Mouse (Mus musculus) C2C12 (cell line): ENCODE data around the gene Itgb1.

Experiments used
- CEBPB ChIP-seq: IDR thresholded peaks from one replicate; pipeline ENCODE4 v1.6.1; 2011; ENCODE audit warnings: low read depth, mild to moderate bottlenecking, control low read depth, moderate library complexity
- CTCF ChIP-seq: IDR thresholded peaks from one replicate; pipeline ENCODE4 v1.5.1; 2011; ENCODE audit not compliant: control insufficient read depth, insufficient read depth, insufficient read length
- MYOD1 ChIP-seq: IDR thresholded peaks from one replicate; pipeline ENCODE4 v1.6.1; 2011; ENCODE audit warnings: low read depth; ENCODE audit not compliant: control insufficient read depth, insufficient read length
- MYOG ChIP-seq: IDR thresholded peaks from one replicate; pipeline ENCODE4 v1.6.1; 2011; ENCODE audit not compliant: control insufficient read depth, insufficient read length; ENCODE audit errors: extremely low read depth
- USF1 ChIP-seq: IDR thresholded peaks from one replicate; pipeline ENCODE4 v1.6.1; 2011; ENCODE audit warnings: low read depth, mild to moderate bottlenecking, control low read depth, moderate library complexity

DNA sequence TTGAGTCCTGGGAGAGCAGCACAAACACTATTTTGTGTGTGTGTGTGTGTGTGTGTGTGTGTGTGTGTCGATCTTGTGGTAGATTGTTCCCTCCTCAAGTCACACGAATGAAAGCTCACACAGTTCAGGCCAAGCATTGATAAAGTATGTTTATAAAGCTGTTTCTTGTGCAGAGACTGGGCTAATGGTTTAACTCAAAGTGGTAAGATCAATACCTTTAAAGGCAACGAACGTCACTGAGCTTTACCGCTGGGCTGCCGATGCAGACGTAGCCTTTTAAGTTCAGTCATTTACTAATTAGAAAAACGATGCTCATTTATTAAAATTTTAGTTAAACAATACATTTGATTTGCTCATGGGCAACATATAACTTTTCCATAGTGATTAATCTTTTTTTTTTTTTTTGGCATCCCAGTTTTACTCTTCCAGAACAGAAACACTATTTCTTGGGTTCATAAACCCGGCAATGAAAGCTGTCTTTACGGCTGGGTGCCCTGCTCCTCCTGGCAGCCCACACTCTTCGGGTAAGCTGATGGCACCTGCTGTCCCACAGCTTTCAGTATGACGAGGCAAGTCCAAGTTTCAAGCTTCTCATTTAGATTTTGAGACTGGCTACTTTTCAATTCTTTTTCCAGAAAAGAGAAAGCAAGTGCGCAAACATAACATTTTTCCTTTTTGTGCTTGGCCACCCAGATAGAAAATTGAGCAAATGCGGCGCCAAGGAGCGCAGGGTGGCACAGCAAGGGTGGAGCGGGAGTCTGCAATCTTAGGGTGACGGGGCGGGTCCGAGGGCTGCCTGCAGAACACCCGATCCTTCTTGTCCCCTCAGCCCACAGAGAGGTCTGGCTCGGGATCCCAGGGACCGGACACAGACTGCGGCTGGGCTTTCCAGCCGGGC, 596 bp upstream of the Itgb1 start:
- TF ChIP-seq CTCF = no peak
- TF ChIP-seq CEBPB = no peak
- no peak for TF ChIP-seq MYOD1
- TF ChIP-seq USF1 = no peak
- no peak for TF ChIP-seq MYOG
